Mouse (Mus musculus) frontal cortex, postnatal 10 days (tissue): ENCODE measurements around the gene Creld1.

Experiments
- DNase-seq, 2 experiments: peaks; one replicate each; pipeline ENCODE4 v3.0.0; 2022; ENCODE audit warnings: low spot score in 2 of 2, mixed read lengths in 1 of 2

Creld1 gene

GRCm38 (mm10) chr6:113471297-113471936 is 11.7 kb upstream of the Creld1 start, which contains the start of gene Il17rc:
Gene Il17rc (plus strand): TSS chr6:113471427.
- no peak for DNase-seq

GRCm38 (mm10) chr6:113472061-113472460 is 11.0 kb upstream of the Creld1 start:
- DNase-seq, result no peak

- no peak for DNase-seq
Observed at GRCm38 (mm10) chr6:113473246-113473645, 9.9 kb upstream of the Creld1 start.

GRCm38 (mm10) chr6:113473715-113474114 is 9.4 kb upstream of the Creld1 start:
- no peak for DNase-seq

GRCm38 (mm10) chr6:113477353-113477752 is 5.7 kb upstream of the Creld1 start:
- DNase-seq, result no peak

GRCm38 (mm10) chr6:113478906-113479305 is 4.2 kb upstream of the Creld1 start:
- DNase-seq, result no peak

- no peak for DNase-seq
Observed at GRCm38 (mm10) chr6:113480555-113481373, 2.3 kb upstream of the Creld1 start.

GRCm38 (mm10) chr6:113482477-113483099 is 509 bp upstream of the Creld1 start:
- DNase-seq, result peak in 1 of 2 experiments; percentile 53

- peak in 1 of 2 experiments; percentile 37 for DNase-seq
Observed at GRCm38 (mm10) chr6:113483729-113484128, 632 bp downstream of the Creld1 start.

- DNase-seq, result no peak
Observed at GRCm38 (mm10) chr6:113487125-113487576, 4.1 kb downstream of the Creld1 start.

GRCm38 (mm10) chr6:113489410-113489809 is 6.3 kb downstream of the Creld1 start:
- no peak for DNase-seq

GRCm38 (mm10) chr6:113492101-113492864 is 9.2 kb downstream of the Creld1 start:
- DNase-seq, result no peak

GRCm38 (mm10) chr6:113494258-113494788 is 11.2 kb downstream of the Creld1 start:
- peak; percentile 55 to 70 for DNase-seq

GRCm38 (mm10) chr6:113495071-113495675 is 12.1 kb downstream of the Creld1 start:
- DNase-seq, result peak in 1 of 2 experiments; percentile 32

- DNase-seq, result no peak
Observed at GRCm38 (mm10) chr6:113499346-113499745, 16.2 kb downstream of the Creld1 start.

GRCm38 (mm10) chr6:113501388-113502084 is 18.4 kb downstream of the Creld1 start, which contains the start of gene Prrt3:
Gene Prrt3 (minus strand): TSS chr6:113501931.
- DNase-seq, result peak; percentile 68 to 75

- DNase-seq, result no peak
Observed at GRCm38 (mm10) chr6:113502801-113503200, 19.7 kb downstream of the Creld1 start.

GRCm38 (mm10) chr6:113505689-113506088 is 22.6 kb downstream of the Creld1 start:
- no peak for DNase-seq

- no peak for DNase-seq
Observed at GRCm38 (mm10) chr6:113507130-113507529, 24.0 kb downstream of the Creld1 start.

- no peak for DNase-seq
Observed at GRCm38 (mm10) chr6:113508272-113508946, 25.3 kb downstream of the Creld1 start.
